15 mouse cellular contexts compared by ENCODE assay signal in the genomic region with DNA sequence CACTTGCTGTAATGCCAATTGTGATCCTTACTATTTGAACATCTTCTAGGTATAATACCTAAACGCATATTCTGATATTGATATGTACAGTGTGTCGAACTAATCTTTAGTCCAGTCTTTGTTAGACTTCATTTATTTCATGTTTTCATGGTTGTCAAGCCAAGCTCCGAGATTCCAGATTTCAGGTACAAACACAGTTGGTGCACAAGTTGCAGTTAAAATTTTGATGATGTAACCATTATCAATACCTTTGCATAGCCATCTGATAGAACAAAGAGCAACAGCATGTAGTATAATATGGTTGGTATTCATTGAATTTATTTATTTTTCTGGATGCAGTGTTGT. TPM values are rescaled to one million over a fixed set of nuclear protein-coding genes. Genes with fewer than 3 reads are reported as not detected.
DNase-seq lines count a peak whose midpoint lies in the region; ATAC-seq lines count a peak whose summit lies in the region.
"Had no signal": no experiment of that assay in that cellular context is flagged by ENCODE, and none has a peak within 500 bp of the region (broad histone marks: within the 10 kb centered on the region; RNA-seq: fewer than 3 reads in every experiment).

No protein-coding gene starts in this region.

- peak overlapping the region; percentile 31; the same call in 1 of the 2 replicates for H3K4me2 ChIP-seq in neural tube, embryonic 11.5 days (ENCODE audit: low read depth)
- no peak overlapping the region; the same call in 1 of the 2 replicates for H3K4me2 ChIP-seq in hindbrain, embryonic 11.5 days (replicated peaks; ENCODE audit: low read depth, low read length)
- H3K4me2 ChIP-seq in midbrain, embryonic 13.5 days (replicated peaks) = peak overlapping the region; percentile 60

- H3K27me3 ChIP-seq in neural tube, embryonic 11.5 days (ENCODE audit: control insufficient read depth, insufficient read depth, low read length) = no peaks in the 10 kb centered on the region
- no peaks in the 10 kb centered on the region for H3K27me3 ChIP-seq in hindbrain, embryonic 11.5 days (ENCODE audit: control insufficient read depth, insufficient read depth, low read length)
- H3K27me3 ChIP-seq in midbrain, embryonic 13.5 days = no peaks in the 10 kb centered on the region

- no peak overlapping the region for H3K27ac ChIP-seq in neural tube, embryonic 11.5 days (ENCODE audit: low read depth, low read length)
- H3K27ac ChIP-seq in hindbrain, embryonic 11.5 days (ENCODE audit: low read depth, low read length) = peak overlapping the region; percentile 79
- H3K27ac ChIP-seq in midbrain, embryonic 13.5 days = peak overlapping the region; percentile 98
- H3K27ac ChIP-seq: macrophage had no signal

- no peaks in the 10 kb centered on the region for H3K36me3 ChIP-seq in neural tube, embryonic 11.5 days (ENCODE audit: control insufficient read depth, insufficient read depth, low read length)
- H3K36me3 ChIP-seq in hindbrain, embryonic 11.5 days (ENCODE audit: control insufficient read depth, insufficient read depth, low read length) = no peaks in the 10 kb centered on the region
- H3K36me3 ChIP-seq in midbrain, embryonic 13.5 days = no peaks in the 10 kb centered on the region

- H3K9ac ChIP-seq in neural tube, embryonic 11.5 days (ENCODE audit: low read length) = no peak overlapping the region
- peak overlapping the region; percentile 46; the same call in 1 of the 2 replicates for H3K9ac ChIP-seq in hindbrain, embryonic 11.5 days (ENCODE audit: low read depth, low read length)
- H3K9ac ChIP-seq in midbrain, embryonic 13.5 days (replicated peaks) = peak overlapping the region; percentile 94

- peak overlapping the region; percentile 22 for H3K4me3 ChIP-seq in neural tube, embryonic 11.5 days (ENCODE audit: low read depth, low read length)
- H3K4me3 ChIP-seq in hindbrain, embryonic 11.5 days (ENCODE audit: low read depth, low read length) = peak overlapping the region; percentile 36
- peak overlapping the region; percentile 68 for H3K4me3 ChIP-seq in midbrain, embryonic 13.5 days (replicated peaks)
- H3K4me3 ChIP-seq: myocyte had no signal

- 0 out of 2 replicates have a peak, but pooled peaks cover 2% of the 10 kb centered on the region for H3K4me1 ChIP-seq in neural tube, embryonic 11.5 days (ENCODE audit: control insufficient read depth, insufficient read depth, low read length)
- H3K4me1 ChIP-seq in hindbrain, embryonic 11.5 days (replicated peaks; ENCODE audit: control insufficient read depth, insufficient read depth, low read length) = no peaks in the 10 kb centered on the region; the same call in 1 of the 2 replicates
- H3K4me1 ChIP-seq in midbrain, embryonic 13.5 days (replicated peaks) = peaks cover 27% of the 10 kb centered on the region

- H3K9me3 ChIP-seq in neural tube, embryonic 11.5 days (ENCODE audit: control insufficient read depth, low read length) = no peaks in the 10 kb centered on the region
- H3K9me3 ChIP-seq in hindbrain, embryonic 11.5 days (ENCODE audit: control insufficient read depth, low read length) = no peaks in the 10 kb centered on the region
- no peaks in the 10 kb centered on the region for H3K9me3 ChIP-seq in midbrain, embryonic 13.5 days

- no peak for ATAC-seq in neural tube, embryonic 11.5 days (ENCODE audit: insufficient read depth, low FRiP score, low TSS enrichment)
- no peak for ATAC-seq in hindbrain, embryonic 11.5 days (ENCODE audit: low FRiP score)
- ATAC-seq in midbrain, embryonic 13.5 days = no peak; the same call in 1 of the 2 replicates

- DNase-seq in neural tube, embryonic 11.5 days (ENCODE audit: low spot score) = no peak
- DNase-seq in neural tube, embryonic 10.5 days (ENCODE audit: extremely low spot score, low spot score) = no peak
- DNase-seq in hindbrain, embryonic 11.5 days (ENCODE audit: low spot score) = no peak
- DNase-seq in spleen, adult 12 weeks (ENCODE audit: low spot score) = no peak
- no peak for DNase-seq in retina, embryonic 14.5 days (ENCODE audit: low spot score)
- no peak for DNase-seq in adrenal gland, adult 8-10 months
- DNase-seq in kidney, adult 9 months = no peak
- DNase-seq: adrenal gland, adult 2 months; heart, adult 11 months; kidney, adult 11 months; liver; lung, adult 2 months had no signal

- WGBS in neural tube, embryonic 11.5 days = 75% methylated on average over 3 of the region's 3 CpGs
- WGBS in hindbrain, embryonic 11.5 days = 72% methylated on average over 3 of the region's 3 CpGs
- 39% methylated on average over 3 of the region's 3 CpGs for WGBS in midbrain, embryonic 13.5 days

RNA-seq across cellular contexts. Expression of a gene that starts 0.8 kb away (rescaled TPM):
- 55.8 and 60.7 TPM in 2 replicates for polyA plus RNA-seq in neural tube, embryonic 11.5 days (2014; fragmentation: Nextera tagmentation; extraction: Ambion mirVana)
- polyA plus RNA-seq in hindbrain, embryonic 11.5 days (2014; fragmentation: Nextera tagmentation; extraction: Ambion mirVana) = 99.4 and 103 TPM in 2 replicates
- polyA plus RNA-seq in midbrain, embryonic 13.5 days (2015; fragmentation: Nextera tagmentation; extraction: Ambion mirVana) = 423 and 503 TPM in 2 replicates
- total RNA-seq in adrenal gland, adult 8-10 months (2022) = 1 to 10 TPM; 4.6 to 6.6 (median 5.3) TPM
- polyA plus RNA-seq: macrophage, myocyte had no signal
